Mouse (Mus musculus) spleen, adult 2 months (tissue): Measurements from ENCODE around the gene Dcp1b.

Source experiments
- CTCF ChIP-seq: fragments of 200-500 bp; IDR thresholded peaks from 2 replicates; pipeline ENCODE4 v1.5.1; 2011; ENCODE audit warnings: mild to moderate bottlenecking, inconsistent platforms; ENCODE audit not compliant: insufficient read depth, insufficient read length, insufficient replicate concordance; ENCODE audit errors: extremely low read depth
- POLR2A ChIP-seq: fragments of 200-500 bp; IDR thresholded peaks from 2 replicates; pipeline ENCODE4 v1.6.1; 2011; ENCODE audit warnings: low read depth, low read length, inconsistent platforms

GRCm38 (mm10) chr6:119235441-119235840 is 60.4 kb downstream of the Dcp1b start:
- TF ChIP-seq CTCF (no peak), POLR2A (no peak)
